Mouse (Mus musculus) B cell, adult 2 months (primary cell): ENCODE measurements around the gene Thyn1.

ENCODE experiments used
- DNase-seq, 2 experiments: peaks; one replicate each; pipeline ENCODE4 v3.0.0; 2022

Thyn1 gene

DNA sequence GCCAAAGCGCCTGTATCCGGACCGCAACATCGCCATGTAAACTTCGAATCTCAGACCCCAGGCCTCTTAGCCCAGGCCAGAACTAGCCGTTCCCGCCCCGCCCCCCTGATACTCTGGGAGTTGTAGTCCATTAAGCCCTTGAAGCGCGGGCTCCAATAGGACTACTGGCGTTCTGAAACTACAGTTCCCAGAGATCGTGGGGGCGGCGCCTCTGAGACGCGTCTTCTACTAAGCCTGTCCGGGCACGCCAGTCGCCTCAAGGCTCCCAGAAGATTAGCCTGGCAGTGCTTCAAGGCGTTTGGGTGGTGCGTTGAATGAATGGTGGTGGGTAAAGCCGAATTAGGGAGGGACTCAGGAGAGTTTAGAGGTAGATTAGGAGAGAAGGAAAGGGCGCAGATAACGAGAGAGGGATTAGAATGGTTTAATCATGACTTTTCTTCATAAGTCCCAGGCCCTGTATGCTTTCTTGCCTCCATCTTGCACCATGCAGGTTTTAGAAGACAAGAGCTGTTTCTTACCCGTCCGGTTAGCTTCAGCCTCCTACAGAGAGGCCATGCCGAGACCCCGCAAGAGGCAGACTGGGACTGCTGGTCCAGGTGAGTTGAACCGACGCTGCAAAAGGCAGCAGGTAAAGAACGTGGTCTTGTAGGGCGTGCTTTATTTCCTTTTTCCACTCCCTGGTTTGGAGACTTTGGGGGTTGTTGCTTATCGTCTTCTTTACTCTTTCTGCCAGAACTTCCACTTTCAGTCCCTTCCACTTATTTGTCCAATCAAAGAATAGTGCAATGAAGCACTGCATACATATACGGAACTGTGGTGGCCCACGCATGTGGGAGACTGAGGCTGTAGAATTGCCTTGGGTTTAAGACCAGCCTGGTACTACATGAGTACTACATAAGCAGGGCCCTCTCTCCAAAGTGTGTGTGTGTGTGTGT lies at the start of gene Thyn1, which contains the start of gene Acad8:
TSS of gene Thyn1 (plus strand) at position 250 of the 935 bp plus-strand sequence.
TSS of gene Acad8 (minus strand) at position 106 of the 935 bp plus-strand sequence.
- DNase-seq = peak; percentile 91 to 94

DNA sequence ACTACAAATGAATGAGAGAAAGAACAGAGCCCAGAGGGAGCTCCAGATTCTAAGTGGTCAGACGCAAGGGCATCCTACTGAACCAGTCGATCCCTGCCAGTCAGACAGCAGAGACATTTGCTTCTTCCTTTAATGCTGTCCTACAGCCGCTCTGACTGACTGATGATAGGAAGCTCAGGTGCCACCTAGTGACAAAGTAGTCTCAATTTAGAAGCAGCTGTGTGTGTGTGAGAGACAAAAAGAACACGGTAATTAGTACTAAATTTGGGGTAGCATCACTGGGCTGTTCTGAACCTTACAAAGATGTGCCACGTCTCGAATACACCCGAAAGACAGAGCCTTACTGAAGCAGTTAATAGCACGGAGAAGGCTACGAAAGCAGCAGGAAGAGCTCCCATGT lies 21.8 kb upstream of the Thyn1 start:
- DNase-seq = no peak

DNA sequence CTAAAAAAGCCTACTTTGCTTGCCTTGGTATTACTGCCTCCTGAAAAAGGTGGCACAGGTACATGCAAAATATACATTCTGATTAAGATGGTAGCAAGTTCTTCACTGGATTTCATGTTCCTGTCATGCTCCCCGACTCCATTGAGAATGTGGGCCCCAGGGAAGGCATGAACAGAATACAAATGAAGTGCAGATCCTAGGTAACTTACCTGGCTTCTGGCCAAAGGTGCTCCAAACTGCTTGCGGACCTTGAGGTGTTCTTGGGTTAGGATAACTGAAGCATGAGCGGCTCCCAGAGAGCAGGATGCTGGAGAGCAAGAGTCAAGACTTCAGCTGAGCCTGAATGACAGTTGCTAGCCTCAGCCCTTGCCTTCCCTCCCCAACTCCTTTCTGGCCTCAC lies 20.7 kb upstream of the Thyn1 start:
- no peak for DNase-seq

DNA sequence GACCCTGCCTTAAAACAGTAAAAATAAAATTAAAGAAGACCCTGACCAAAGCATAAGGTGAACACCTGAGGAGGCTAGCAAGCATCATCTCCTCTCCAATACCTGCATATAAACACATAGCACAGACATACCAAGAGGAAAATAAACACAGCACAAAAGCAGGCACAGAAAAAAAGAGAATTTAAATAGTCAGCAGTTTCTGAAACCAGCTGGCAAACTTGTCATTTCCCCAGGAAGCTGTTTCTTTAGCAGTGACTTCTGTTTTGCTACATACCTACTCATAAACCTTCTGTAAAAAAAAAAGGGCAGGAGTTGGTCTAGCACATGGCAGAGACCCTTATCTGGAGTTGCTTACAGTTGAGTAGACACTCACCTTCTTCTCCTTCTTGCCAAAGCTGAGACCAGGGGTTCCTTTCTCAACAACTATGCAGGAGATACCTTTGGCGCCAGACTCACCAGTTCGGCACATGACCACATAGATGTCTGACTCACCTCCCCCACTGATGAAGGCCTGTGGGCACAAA lies 14.4 kb upstream of the Thyn1 start:
- DNase-seq = no peak

DNA sequence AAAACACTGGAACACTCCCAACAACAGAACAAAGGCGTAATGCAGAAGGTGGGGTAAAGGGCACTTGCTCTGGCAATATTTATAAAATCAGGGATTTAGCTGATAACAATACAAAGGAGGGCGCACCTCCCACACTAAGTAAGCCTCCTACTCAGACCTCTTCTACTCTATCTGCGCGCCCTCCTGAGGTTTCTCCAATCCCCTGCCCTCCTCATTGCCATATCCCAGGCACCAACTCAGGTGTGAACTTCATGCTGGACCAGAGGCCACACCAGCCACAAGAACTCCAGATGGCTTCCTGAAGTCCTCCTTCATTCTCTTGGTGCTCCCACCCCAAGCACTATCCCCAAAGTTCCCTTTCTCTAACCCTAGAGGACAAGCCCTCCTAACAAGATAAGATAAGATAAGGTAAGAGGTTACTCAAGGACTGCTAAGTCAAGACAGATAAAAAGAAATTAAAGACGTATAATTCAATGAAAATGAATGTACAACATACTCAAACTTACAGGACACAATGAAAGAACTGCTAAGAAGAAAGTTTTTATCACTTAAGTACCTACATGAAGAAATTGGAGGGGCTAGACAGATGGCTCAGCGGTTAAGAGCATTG lies 13.7 kb upstream of the Thyn1 start:
- DNase-seq = no peak

DNA sequence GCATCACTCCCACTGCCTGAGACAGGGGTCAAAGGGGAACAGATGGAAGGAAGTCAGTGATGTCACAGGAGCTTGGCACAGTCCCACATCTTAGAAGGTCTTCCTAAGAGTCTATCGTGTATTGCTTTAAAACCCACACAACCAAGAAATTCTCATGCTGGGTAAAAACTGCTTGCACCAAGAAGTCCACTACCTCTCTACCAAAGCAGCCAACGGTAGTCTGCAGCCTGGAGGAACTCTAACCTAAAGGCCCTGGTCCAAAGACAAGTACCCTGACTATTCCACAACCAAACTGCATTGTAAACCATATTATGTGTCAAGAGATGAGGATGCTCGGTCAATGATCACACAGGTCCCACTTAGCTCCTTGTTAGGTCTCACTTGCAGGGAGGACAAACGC lies 9.3 kb upstream of the Thyn1 start:
- DNase-seq = no peak

DNA sequence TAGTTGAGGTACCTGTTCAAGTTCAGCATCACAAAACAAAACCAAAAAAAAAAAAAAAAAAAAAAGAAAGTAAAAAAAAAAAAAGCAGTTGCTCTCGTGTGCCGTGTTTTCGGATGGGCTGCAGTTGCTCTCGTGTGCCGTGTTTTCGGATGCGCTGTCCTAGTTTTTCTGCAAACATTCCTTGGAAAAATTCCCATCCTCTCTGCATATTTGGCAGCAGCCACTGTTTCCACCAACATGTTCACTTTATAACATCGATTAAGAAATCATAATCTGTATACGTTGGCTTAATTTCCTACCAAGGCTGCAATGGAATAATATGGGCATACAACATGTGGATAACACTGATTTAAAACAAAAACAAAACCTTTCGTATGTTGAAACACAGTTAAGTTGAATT lies 6.4 kb upstream of the Thyn1 start:
- DNase-seq = no peak

DNA sequence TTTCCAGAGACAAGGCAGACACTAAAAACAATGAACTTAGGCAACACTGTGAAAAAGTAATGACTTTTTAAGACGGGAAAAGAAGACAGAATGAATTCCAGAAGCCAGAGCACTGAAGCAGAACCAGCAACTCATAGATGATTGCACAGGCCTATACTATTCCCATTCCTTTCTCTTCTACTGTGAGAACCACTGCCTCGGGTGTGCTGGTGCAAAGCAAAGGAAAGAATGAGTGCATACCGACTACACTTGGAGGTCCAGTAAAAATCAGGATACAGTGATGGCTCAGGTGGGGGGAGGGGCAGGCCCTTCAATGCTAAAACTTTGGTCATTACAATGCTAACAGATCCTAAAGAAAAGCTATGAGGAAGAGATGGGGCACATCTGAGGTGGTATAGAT lies 5.6 kb upstream of the Thyn1 start:
- no peak for DNase-seq

DNA sequence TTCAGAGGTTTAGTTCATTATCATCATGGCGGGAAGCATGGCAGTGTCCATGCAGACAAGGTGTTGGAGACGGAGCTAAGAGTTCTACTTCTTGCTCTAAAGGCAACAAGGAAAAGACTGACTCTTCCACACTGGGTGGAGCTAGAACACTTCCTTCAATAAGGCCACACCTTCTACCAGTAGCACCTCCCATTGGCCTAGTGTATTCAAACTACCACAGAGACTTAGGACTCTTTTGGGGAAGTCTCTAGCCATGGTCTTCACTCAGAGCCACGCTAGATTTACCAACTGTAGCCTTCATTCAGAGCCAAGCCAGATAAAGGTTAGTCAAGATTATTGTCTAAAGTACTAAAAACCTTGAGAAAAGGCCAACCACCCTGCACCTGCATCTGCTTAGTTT lies 2.4 kb upstream of the Thyn1 start:
- no peak for DNase-seq

DNA sequence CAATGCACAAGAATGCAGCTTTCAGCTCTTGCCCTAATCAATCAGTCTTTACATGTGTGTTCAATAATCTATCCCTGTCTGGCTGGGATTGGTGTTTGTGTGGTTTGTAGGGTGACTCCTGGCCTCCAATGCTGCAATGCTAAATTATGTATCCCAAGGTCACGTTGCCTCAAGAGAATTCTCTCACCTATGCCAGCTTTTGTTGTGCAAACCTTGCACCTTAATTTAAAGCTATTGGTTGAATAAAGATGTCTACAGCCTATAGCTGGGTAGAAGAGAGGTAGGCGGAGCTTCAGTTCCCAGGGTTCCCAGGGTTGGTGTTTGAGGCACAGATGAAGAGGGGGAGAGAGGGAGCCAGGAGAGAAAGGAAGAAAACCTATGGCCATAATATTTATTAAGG lies 2.0 kb upstream of the Thyn1 start:
- DNase-seq = no peak

DNA sequence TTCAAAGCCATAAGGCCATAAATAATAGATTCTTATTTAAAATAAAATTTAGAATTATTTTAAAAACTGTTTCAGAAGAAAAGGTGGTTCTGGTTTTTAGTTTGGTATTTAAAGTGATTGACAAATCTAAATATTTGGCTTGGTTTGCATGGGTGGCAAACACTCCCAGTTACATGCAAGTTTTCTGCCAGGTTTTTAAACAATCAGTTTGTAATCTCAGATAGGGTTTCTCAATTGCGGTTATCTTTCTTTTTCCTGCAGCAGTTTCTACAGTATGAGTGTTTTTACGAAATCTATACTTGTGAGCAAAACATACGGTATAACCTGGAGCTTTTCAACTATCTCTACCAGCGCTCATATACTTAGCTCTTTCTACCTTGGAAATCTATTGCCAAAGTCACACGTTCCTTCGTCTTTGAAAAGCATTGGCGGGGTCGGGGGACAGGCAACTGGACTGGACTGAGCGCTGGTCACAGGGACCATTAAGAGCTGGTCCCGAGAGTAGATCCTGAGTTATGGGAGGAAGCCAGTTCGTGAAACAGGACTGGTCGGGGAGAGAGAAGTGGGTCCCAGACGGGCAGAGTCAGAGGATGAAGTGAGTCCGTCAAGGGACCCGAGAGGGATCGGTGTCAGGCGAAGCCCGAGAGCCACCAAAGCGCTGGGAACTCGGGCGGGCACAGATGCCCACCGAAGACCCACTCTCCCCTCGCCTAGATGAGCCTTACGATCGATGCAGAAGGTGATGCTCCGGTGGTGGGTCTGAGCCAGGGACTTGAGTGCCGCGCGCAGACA lies 645 bp upstream of the Thyn1 start:
- DNase-seq = no peak

DNA sequence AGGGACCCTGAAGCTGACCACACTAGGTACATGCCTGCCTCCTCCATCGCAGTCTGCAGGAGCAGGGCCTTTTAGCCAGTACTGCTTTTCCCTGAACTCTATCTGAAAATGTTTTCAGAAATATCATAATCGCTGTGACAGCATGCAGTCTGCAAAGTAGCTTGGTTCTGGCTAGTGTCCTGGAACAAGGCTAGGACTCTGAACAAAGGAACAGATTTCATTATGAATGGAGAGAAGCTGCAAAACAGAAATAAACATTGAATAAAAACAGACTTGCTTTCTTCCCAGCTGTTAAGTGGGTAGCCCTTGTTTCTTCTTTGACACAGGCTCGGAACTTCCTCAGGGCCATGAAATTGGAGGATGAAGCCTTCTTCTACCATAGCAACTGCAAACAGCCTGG lies 5.7 kb downstream of the Thyn1 start:
- no peak for DNase-seq

DNA sequence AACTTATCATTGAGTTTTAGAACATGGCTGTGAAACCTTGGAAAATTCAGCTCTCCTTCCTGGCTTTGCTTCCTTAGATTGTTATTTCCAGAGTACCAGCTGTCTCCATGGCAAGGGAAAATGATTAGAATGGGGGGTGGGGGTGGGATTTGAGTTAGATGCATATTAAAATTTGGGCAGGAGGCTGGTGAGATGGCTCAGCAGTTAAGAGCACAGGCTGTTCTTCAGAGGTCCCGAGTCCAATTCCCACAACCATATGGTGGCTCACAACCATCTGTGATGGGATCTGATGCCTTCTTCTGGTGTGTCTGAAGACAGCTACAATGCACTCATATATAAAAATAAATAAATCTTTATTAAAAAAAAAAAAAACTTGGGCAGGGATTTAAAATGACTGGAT lies 6.4 kb downstream of the Thyn1 start:
- DNase-seq = no peak

DNA sequence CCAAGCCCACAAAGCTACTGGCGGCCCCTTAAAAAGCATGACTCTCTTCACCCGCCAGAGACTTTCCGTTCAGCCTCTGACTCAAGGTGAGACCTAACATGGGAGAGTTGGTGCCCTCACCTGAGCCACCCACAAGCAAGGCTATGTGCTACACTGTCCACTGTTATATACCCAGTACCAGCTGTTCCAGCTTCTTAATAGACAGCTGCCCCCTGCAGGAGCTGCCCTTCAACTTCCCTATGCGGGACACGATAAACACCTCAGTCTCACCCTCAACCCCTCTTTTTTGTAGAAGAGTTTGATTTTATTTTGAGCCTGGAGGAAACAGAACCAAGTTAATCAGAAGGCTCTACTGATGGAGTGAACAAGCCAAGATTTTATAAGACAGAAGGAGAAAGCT lies 7.4 kb downstream of the Thyn1 start:
- no peak for DNase-seq

DNA sequence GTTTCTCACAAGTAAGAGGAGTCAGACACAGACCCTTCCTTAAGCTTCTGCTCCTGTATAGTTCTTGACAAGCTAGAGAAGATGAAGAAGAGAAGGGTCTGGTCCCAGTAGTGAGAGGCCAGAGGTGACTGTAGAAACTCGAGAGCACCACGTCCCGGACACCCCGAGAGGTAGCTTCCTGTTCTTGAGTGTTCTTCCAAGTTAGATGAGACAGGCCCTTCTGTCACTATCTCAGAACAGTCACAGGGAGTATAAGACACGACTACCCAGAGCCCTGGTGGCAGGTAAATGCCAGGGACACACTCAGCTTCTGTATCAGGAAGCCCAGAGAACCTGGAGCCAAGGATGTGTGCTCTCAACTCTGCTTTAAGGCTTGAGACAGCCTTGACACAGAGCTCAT lies 9.7 kb downstream of the Thyn1 start:
- no peak for DNase-seq

DNA sequence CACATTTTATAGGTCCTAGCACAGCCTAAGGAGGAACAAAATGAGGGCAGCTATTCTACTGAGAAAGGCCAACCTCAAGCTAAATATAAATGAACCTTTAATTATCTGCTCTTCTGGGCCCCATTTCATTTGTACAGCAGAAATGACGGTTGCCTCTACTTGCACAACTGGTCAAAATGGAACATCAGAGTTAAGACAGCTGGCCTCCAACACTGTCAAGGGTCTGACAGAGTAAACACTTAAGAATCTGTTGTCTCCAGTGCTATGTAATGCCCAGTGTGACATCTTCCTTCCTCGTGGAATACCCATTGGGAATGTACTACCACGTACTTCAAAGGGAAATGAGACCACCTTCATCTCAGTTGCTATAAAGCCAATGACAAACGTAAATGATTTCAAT lies 12.1 kb downstream of the Thyn1 start:
- DNase-seq = no peak

DNA sequence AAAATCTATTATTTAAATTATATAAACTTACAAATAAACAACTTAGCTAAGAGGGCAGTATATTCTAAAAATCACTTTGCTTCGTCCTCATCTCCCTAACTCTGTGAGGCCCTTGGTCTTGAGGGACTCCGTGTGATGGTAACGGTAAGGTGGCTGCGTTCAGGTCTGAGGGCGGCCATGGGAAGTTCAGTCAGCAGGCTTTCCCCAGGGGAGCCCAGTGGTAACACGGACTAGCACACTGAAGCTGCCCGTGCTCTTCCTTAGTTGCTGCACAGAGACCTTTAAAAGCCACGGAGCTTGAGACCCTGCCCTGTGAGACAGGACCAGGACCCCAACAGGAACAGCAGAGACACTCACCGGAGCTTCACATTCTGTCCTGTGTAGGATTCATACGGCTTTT lies 19.5 kb downstream of the Thyn1 start:
- peak; percentile 59 to 69 for DNase-seq

DNA sequence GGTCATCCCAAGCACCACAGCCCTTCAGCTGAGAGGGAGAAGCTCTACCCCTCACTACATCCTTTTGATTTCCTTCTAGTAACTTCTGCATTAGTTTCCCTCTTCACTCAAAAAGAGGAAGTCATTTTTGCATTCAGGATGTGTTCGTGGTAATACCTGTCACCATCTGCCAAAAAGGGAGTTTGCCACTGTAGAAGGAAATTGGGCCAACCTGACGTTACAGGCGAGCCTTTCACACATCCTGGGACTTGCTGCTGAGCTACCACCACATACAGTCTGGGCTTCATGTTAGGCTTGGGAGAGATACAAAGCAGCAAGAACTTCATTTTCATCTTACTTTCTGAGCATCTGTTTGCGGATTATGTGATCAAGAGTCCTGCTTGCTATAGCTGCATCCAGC lies 24.2 kb downstream of the Thyn1 start:
- DNase-seq = peak; percentile 66 to 68

DNA sequence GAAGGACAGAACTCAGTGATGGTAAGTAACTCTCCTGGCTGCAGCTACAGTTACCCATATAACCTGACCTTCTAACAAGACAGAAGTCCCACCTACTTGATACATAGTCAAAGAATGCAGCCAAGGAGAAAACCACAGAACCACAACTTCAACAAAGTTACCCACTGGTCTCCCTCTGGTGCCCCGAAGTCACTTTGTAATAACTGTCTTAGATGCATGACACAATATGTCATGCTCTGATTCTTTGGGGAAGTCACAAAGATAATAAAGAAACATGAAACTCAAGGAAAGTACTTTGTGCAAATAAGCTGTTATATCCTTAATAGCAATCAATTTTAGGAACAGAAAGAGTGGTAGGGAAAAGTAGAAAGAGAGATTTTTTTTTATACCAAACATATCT lies 27.2 kb downstream of the Thyn1 start:
- DNase-seq = peak; percentile 63 to 70

DNA sequence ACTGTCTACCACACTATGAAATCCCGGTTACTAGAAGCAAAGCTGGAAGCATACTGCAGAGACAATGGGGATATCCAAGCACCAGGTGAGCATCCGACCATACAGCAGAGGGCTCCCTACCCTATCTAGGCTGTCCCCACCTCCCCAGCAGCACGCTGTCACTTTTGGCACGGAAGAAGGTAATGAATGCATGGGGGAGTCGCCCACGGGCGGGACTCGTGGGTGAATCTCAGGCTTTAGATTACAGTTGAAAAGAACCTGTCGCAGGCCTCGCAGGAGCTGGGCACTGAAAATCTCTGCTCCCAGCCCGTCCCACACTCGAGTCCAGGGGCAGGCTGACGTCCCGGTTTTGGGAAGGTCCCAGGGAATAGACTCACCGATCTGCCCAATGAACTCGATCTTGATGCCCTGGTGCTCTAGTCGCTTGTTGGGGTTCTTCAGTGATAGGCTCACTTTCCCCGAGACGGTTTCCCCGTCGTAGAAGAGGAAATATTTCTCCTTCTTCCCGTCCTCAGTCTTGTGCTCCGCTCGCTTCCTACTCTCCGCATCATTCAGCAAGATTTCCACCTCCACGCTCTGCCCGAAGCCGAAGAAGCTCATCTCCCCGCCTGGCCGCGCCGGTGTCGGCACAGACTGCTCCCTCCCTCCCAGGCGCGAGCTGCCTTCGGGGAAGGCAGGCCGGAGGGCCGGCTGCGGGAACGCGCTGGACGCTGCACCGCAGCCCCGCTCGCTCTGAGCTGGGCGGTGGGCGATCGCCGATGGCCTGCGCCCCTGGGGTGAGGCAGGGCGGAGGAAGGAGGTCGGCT lies 29.7 kb downstream of the Thyn1 start:
- peak; percentile 30 to 37 for DNase-seq

DNA sequence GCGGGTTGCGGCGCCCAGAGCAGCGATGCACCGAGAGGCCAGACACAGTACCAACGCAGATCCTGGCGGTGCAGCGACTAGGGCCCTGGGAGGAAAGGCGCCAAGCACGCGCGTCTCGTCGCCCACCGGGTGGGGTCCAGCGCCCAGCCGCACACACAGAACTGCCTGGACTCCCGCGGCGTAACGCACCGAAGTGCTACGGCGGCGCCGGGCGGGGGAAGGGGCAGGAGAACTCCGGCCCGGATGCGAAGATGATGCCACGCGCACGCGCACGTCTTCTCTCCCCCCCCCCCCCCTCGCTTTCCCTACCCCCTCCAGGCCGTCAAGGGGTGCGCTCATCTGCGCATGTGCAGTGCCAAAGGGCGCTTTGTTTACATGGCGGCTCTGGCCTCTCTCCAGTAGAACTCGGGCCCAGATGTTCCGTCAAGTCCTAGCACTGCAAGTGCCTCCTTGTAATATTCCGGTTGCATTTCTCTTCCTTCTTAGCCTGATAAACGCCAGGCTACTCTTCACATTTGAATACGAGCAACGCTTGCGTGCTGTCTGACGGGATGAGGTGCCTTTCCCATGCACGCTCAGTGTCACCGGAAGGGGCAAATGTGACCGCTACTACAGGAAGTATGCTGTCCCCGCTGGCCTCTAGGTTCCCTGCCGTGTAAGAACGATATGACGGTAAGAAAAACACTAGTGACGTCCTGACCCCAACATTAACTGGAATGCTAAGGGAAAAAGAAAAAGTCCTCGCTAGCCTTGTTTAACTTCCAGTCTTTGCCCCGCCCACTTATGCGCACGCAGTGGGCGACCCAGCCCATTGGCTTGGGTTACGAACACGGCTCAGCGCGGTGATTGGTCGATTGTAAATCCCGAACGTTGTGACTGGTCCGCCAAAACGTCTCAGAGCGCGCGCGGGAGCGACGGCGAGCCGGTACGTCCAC lies 30.6 kb downstream of the Thyn1 start, which contains the start of the genes Vps26b and Ncapd3:
TSS of gene Vps26b (minus strand) at position 238 of the 935 bp plus-strand sequence.
TSS of gene Ncapd3 (plus strand) at position 348 of the 935 bp plus-strand sequence.
- peak; percentile 92 to 94 for DNase-seq
